Mouse (Mus musculus) myocyte (in vitro differentiated cells): ENCODE results near the gene M6pr. TPM values are rescaled to one million over a fixed set of nuclear protein-coding genes. Genes with fewer than 3 reads are reported as not detected.

Experiments
- H3K27me3 ChIP-seq: one replicate; pipeline ENCODE4 v1.6.1; 2011; ENCODE audit not compliant: control insufficient read depth, insufficient read depth, insufficient read length
- H3K36me3 ChIP-seq: one replicate; pipeline ENCODE4 v1.6.1; 2011; ENCODE audit not compliant: control insufficient read depth, insufficient read depth
- H3K4me2 ChIP-seq: one replicate; pipeline ENCODE4 v1.6.1; 2011; ENCODE audit warnings: low read depth, control low read depth
- H3K4me3 ChIP-seq: one replicate; pipeline ENCODE4 v1.5.1; 2011; ENCODE audit warnings: mild to moderate bottlenecking, control low read depth, moderate library complexity
- H3K79me2 ChIP-seq: one replicate; pipeline ENCODE4 v1.6.1; 2011; ENCODE audit not compliant: control insufficient read depth, insufficient read depth
- H3ac ChIP-seq: one replicate; pipeline ENCODE4 v1.6.1; 2011; ENCODE audit not compliant: control insufficient read depth, insufficient read length
- CEBPB ChIP-seq: IDR thresholded peaks from 2 replicates; pipeline ENCODE4 v1.6.1; 2011; ENCODE audit warnings: mild to moderate bottlenecking, moderate library complexity; ENCODE audit not compliant: poor library complexity, insufficient read depth, severe bottlenecking
- E2F4 ChIP-seq: IDR thresholded peaks from one replicate; pipeline ENCODE4 v1.6.1; 2011; ENCODE audit warnings: mild to moderate bottlenecking, control low read depth, moderate library complexity; ENCODE audit not compliant: insufficient read depth
- MAX ChIP-seq: IDR thresholded peaks from one replicate; pipeline ENCODE4 v1.6.1; 2011; ENCODE audit warnings: low read depth, mild to moderate bottlenecking, control low read depth
- MYOD1 ChIP-seq, 3 experiments: IDR thresholded peaks; one replicate each; pipeline ENCODE4 v1.6.1; 2011; ENCODE audit warnings: control low read depth in 2 of 3, low read depth in 2 of 3, mild to moderate bottlenecking in 2 of 3, moderate library complexity in 1 of 3; ENCODE audit not compliant: insufficient read length in 2 of 3, control insufficient read depth in 1 of 3
- MYOG ChIP-seq, 3 experiments: IDR thresholded peaks; one replicate each; pipeline ENCODE4 v1.6.1; 2011; ENCODE audit warnings: control low read depth in 2 of 3, low read depth in 2 of 3, mild to moderate bottlenecking in 2 of 3; ENCODE audit not compliant: insufficient read length in 2 of 3, control insufficient read depth in 1 of 3, insufficient read depth in 1 of 3
- POLR2A ChIP-seq: IDR thresholded peaks from one replicate; pipeline ENCODE4 v1.6.1; 2011; ENCODE audit warnings: low read depth, mild to moderate bottlenecking, control low read depth, moderate library complexity; ENCODE audit not compliant: insufficient read length
- POLR2AphosphoS2 ChIP-seq: IDR thresholded peaks from one replicate; pipeline ENCODE4 v1.6.1; 2011; ENCODE audit warnings: low read depth, control low read depth; ENCODE audit not compliant: insufficient read length
- REST ChIP-seq: IDR thresholded peaks from one replicate; pipeline ENCODE4 v1.6.1; 2011; ENCODE audit warnings: mild to moderate bottlenecking, control low read depth, moderate library complexity; ENCODE audit not compliant: insufficient read depth, insufficient read length
- SRF ChIP-seq: IDR thresholded peaks from one replicate; pipeline ENCODE4 v1.6.1; 2011; ENCODE audit warnings: low read depth; ENCODE audit not compliant: control insufficient read depth, insufficient read length
- TCF12 ChIP-seq: IDR thresholded peaks from one replicate; pipeline ENCODE4 v1.6.1; 2011; ENCODE audit warnings: mild to moderate bottlenecking, control low read depth; ENCODE audit not compliant: poor library complexity, insufficient read depth, severe bottlenecking
- TCF3 ChIP-seq: IDR thresholded peaks from one replicate; pipeline ENCODE4 v1.6.1; 2011; ENCODE audit warnings: low read depth, control low read depth; ENCODE audit not compliant: insufficient read length
- USF1 ChIP-seq: IDR thresholded peaks from one replicate; pipeline ENCODE4 v1.6.1; 2011; ENCODE audit warnings: low read depth, mild to moderate bottlenecking, control low read depth, moderate library complexity
- polyA plus RNA-seq: library from polyadenylated mRNA; unstranded; fragments of >200 nt; fragmentation: generic; extraction: Trizol; gene quantifications from one replicate; pipeline ENCODE4 v1.2.1, GENCODE M21; 2012; ENCODE audit warnings: missing spikeins

M6pr gene
- polyA plus RNA-seq, 1 experiment = 58.8 TPM

DNA sequence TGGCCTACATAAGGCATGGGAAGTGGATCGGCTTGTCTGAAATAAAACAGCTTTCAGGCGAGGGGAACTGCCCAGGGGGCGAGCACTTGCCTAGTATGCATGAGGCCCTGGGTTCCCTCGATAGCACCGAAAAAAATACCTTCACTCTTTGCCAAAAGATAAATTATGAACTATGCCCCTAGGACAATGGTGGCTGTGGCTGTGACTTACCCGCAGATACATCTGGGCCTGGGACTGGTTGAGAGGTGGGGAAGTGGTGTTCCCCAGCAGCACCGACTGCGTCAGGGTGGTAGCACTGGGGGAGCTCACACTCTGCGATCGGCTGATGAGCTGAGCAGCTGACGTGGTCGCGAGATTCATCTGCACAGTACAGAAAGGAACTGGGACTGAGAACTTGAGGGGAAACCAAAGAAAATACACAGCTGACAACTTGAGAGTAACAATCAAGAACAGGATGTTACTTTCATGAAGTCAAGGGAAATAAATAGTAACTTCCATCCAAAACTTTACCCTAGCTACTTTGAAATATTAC, 24.6 kb downstream of the M6pr start:
- Histone ChIP-seq H3ac (no peak overlapping the region), H3K79me2 (no peaks in the 10 kb centered on the region), H3K4me2 (no peak overlapping the region), H3K36me3 (peaks cover 19% of the 10 kb centered on the region), H3K4me3 (no peak overlapping the region), H3K27me3 (no peaks in the 10 kb centered on the region)
- no peak for TF ChIP-seq CEBPB
- TF ChIP-seq POLR2A = no peak
- no peak for TF ChIP-seq SRF
- no peak for TF ChIP-seq TCF3
- TF ChIP-seq E2F4 = no peak
- no peak for TF ChIP-seq MYOD1 (IDR thresholded peaks at IDR 0.05; ENCODE audit: control insufficient read depth in 1 of 3, insufficient read length in 2 of 3, low read depth in 2 of 3)
- TF ChIP-seq REST = no peak
- no peak for TF ChIP-seq MYOG (IDR thresholded peaks at IDR 0.05; ENCODE audit: control insufficient read depth in 1 of 3, insufficient read depth in 1 of 3, insufficient read length in 2 of 3, low read depth in 2 of 3)
- TF ChIP-seq USF1 = no peak
- TF ChIP-seq MAX = no peak
- no peak for TF ChIP-seq TCF12
- TF ChIP-seq POLR2AphosphoS2 = no peak

DNA sequence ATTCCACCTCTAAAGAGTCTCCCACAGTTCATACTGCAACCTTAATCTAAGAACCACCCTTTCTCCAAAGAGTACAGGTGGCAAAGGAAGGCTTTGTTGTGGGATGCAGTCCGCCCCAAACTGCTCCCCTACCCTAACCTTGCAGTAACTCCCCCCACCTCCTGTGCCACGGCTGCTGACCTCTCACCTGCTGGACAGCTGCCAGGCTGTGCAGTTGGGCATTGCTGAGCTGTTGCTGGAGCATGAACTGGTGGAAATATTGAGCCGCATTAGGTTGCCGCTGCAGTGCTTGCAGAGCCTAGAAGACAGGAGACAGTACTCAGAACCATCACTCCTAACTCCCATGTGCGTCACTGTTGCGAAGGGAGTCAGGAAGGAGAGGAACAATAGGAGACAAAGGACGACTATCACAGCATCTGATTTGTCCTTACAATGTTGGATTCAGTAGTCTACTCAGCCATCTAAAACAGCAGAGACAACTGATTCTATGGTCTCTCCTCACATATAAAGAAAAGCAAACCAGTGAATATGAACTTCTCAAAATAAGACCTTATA, 26.3 kb downstream of the M6pr start:
- Histone ChIP-seq H3ac (no peak overlapping the region), H3K79me2 (no peaks in the 10 kb centered on the region), H3K4me3 (no peak overlapping the region), H3K4me2 (no peak overlapping the region), H3K36me3 (peaks cover 19% of the 10 kb centered on the region), H3K27me3 (no peaks in the 10 kb centered on the region)
- no peak for TF ChIP-seq TCF12
- no peak for TF ChIP-seq MAX

GRCm38 (mm10) chr6:122337546-122337945, 29.0 kb downstream of the M6pr start:
- no peaks in the 10 kb centered on the region for H3K79me2 ChIP-seq
- H3K36me3 ChIP-seq = peaks cover 13% of the 10 kb centered on the region
- H3ac ChIP-seq = no peak overlapping the region
- no peak overlapping the region for H3K4me2 ChIP-seq
- H3K4me3 ChIP-seq = no peak overlapping the region
- no peaks in the 10 kb centered on the region for H3K27me3 ChIP-seq
- TF ChIP-seq SRF (no peak), MYOG (IDR thresholded peaks at IDR 0.05; ENCODE audit: control insufficient read depth in 1 of 3, insufficient read depth in 1 of 3, insufficient read length in 2 of 3, low read depth in 2 of 3) (no peak), USF1 (no peak), TCF3 (no peak), E2F4 (no peak), POLR2A (no peak), MAX (no peak), MYOD1 (IDR thresholded peaks at IDR 0.05; ENCODE audit: control insufficient read depth in 1 of 3, insufficient read length in 2 of 3, low read depth in 2 of 3) (no peak), REST (no peak), CEBPB (no peak), POLR2AphosphoS2 (no peak), TCF12 (no peak)

DNA sequence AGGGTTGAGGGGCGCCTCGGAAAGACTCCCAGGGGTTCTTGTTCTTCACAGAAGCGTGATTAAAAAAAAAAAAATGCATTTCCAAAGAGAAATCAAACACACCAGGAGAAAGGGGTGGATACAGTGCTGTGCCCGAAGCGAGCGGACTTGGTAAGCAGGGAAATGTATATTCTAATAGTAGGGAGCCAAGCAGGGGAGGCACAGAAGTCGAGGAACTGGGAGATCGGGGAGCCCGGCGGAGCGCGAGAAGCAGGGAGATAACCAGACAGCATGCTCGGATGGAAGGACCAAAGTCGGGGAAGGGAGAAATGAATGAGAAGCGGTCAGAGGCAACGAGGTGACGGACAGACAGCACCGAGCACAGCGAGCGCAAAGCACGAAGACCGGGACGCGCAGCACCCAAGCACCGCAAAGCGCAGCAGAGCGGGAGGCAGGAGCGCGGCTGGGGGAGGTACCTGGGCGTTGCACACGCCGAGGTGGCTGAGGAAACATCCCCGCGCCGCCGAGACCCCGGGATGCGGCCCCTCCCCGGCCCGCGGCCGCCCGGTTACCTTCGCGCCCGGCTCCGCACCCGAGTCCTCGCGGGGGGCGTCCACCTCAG, 30.6 kb downstream of the M6pr start:
- H3K79me2 ChIP-seq = no peaks in the 10 kb centered on the region
- no peaks in the 10 kb centered on the region for H3K27me3 ChIP-seq
- H3ac ChIP-seq = peak overlapping the region; percentile 35
- H3K4me2 ChIP-seq = peak overlapping the region; percentile 85
- H3K36me3 ChIP-seq = peaks cover 2% of the 10 kb centered on the region
- TF ChIP-seq POLR2A = peak; percentile 45
- TF ChIP-seq TCF3 = no peak
- peak overlapping the region; percentile 42 for H3K4me3 ChIP-seq

- Histone ChIP-seq H3K4me2 (peak overlapping the region; percentile 93), H3K79me2 (no peaks in the 10 kb centered on the region), H3K36me3 (no peaks in the 10 kb centered on the region), H3K27me3 (no peaks in the 10 kb centered on the region), H3ac (peak overlapping the region; percentile 35), H3K4me3 (peak overlapping the region; percentile 42)
- TF ChIP-seq MYOD1 (IDR thresholded peaks at IDR 0.05; ENCODE audit: control insufficient read depth in 1 of 3, insufficient read length in 2 of 3, low read depth in 2 of 3) (peak in 1 of 3 experiments; percentile 4), E2F4 (no peak)
These were observed 31.3 kb downstream of the M6pr start for GRCm38 (mm10) chr6:122339648-122340341.
